Mouse (Mus musculus): ENCODE measurements around the gene Gm21761.
"Not testable (repeated sequence)": the region's sequence is repeated elsewhere in the genome, so short reads cannot be mapped to it uniquely, and the experiment has no call there.

GRCm38 (mm10) chr13:119950706-119951105, 21.6 kb upstream of the Gm21761 start, which contains the start of gene B020031M17Rik:
- TF ChIP-seq POLR2A (IDR thresholded peaks at IDR 0.05; ENCODE audit: low read depth, low read length); CTCF (IDR thresholded peaks at IDR 0.05; ENCODE audit: extremely low read depth, insufficient read depth, insufficient read length, insufficient replicate concordance): not testable (repeated sequence)

Data from spleen, adult 2 months (tissue).